Mouse (Mus musculus) C2C12 (cell line): Measurements from ENCODE around the gene Slc22a14.

Source experiments
- CTCF ChIP-seq: IDR thresholded peaks from one replicate; pipeline ENCODE4 v1.5.1; 2011; ENCODE audit not compliant: control insufficient read depth, insufficient read depth, insufficient read length
- FOSL1 ChIP-seq: IDR thresholded peaks from one replicate; pipeline ENCODE4 v1.8.0; 2011; ENCODE audit warnings: mild to moderate bottlenecking, low read length; ENCODE audit not compliant: poor library complexity, insufficient read depth, severe bottlenecking
- MAX ChIP-seq: IDR thresholded peaks from one replicate; pipeline ENCODE4 v1.6.1; 2011; ENCODE audit warnings: mild to moderate bottlenecking, control low read depth
- MYOD1 ChIP-seq: IDR thresholded peaks from one replicate; pipeline ENCODE4 v1.6.1; 2011; ENCODE audit warnings: low read depth; ENCODE audit not compliant: control insufficient read depth, insufficient read length
- MYOG ChIP-seq: IDR thresholded peaks from one replicate; pipeline ENCODE4 v1.6.1; 2011; ENCODE audit not compliant: control insufficient read depth, insufficient read length; ENCODE audit errors: extremely low read depth
- USF1 ChIP-seq: IDR thresholded peaks from one replicate; pipeline ENCODE4 v1.6.1; 2011; ENCODE audit warnings: low read depth, mild to moderate bottlenecking, control low read depth, moderate library complexity

GRCm38 (mm10) chr9:119231552-119231951, 133.8 kb downstream of the Slc22a14 start:
- TF ChIP-seq CTCF (no peak), FOSL1 (no peak), MAX (no peak), MYOD1 (no peak), USF1 (no peak), MYOG (no peak)
